Mouse (Mus musculus) stomach, postnatal 0 days (tissue): ENCODE results near the gene Cwc22. TPM values are rescaled to one million over a fixed set of nuclear protein-coding genes. Genes with fewer than 3 reads are reported as not detected.

Experiments
- ATAC-seq: fragments of 200-750 bp; cut with Nextera tagmentation; 2 replicates; pipeline ENCODE4 v1.8.0; 2017; ENCODE audit not compliant: low FRiP score, low TSS enrichment
- DNase-seq: peaks from one replicate; pipeline ENCODE4 v3.0.0-alpha.2; 2016; ENCODE audit warnings: low spot score
- H3K27ac ChIP-seq: fragments of 300-500 bp; sonication (generic); replicated peaks from 2 replicates; pipeline ENCODE4 v1.5.1; 2014; ENCODE audit warnings: mild to moderate bottlenecking, control low read depth
- H3K27me3 ChIP-seq: fragments of 300-500 bp; sonication (generic); 2 replicates; pipeline ENCODE4 v1.6.1; 2014; ENCODE audit warnings: low read length; ENCODE audit not compliant: control insufficient read depth, insufficient read depth
- H3K36me3 ChIP-seq: fragments of 300-500 bp; sonication (generic); 2 replicates; pipeline ENCODE4 v1.6.1; 2014; ENCODE audit warnings: low read length, mixed read lengths; ENCODE audit not compliant: control insufficient read depth, insufficient read depth
- H3K4me1 ChIP-seq: fragments of 300-500 bp; sonication (generic); replicated peaks from 2 replicates; pipeline ENCODE4 v1.6.1; 2014; ENCODE audit warnings: antibody characterized with exemption; ENCODE audit not compliant: control insufficient read depth, insufficient read depth
- H3K4me2 ChIP-seq: fragments of 300-500 bp; sonication (generic); replicated peaks from 2 replicates; pipeline ENCODE4 v1.6.1; 2014; ENCODE audit warnings: low read depth, mild to moderate bottlenecking, control low read depth, moderate library complexity
- H3K4me3 ChIP-seq: fragments of 300-500 bp; sonication (generic); 2 replicates; pipeline ENCODE4 v1.5.1; 2014; ENCODE audit warnings: low read depth, low read length, control low read depth
- H3K9ac ChIP-seq: fragments of 300-500 bp; sonication (generic); 2 replicates; pipeline ENCODE4 v1.6.1; 2014; ENCODE audit warnings: mild to moderate bottlenecking, low read length, control low read depth, mixed read lengths
- H3K9me3 ChIP-seq: fragments of 300-500 bp; sonication (generic); 2 replicates; pipeline ENCODE4 v1.6.1; 2016; ENCODE audit warnings: low read length; ENCODE audit not compliant: control insufficient read depth
- CTCF ChIP-seq: IDR thresholded peaks from 2 replicates; pipeline ENCODE4 v1.5.1; 2016; ENCODE audit warnings: antibody characterized with exemption, low read depth, mild to moderate bottlenecking, moderate library complexity
- EP300 ChIP-seq: optimal IDR thresholded peaks from 2 replicates; pipeline ENCODE3; 2016; ENCODE audit warnings: antibody characterized with exemption
- WGBS: fragments of 180-500 bp; shearing (Covaris S2); extraction: QIAGEN DNeasy Blood & Tissue Kit; methylation state at CpG from one replicate; pipeline ENCODE4 v1.1.7; 2014; 5-methylcytosine and 5-hydroxymethylcytosine counted together
- polyA plus RNA-seq: library from polyadenylated mRNA; unstranded; fragments of >200 nt; fragmentation: Nextera tagmentation; extraction: Ambion mirVana; gene quantifications from 2 replicates; pipeline ENCODE4 v1.2.1, GENCODE M21; 2015

Gene Cwc22
- polyA plus RNA-seq, 1 experiment from 2014 or later: 13.7 TPM

- no peak for ATAC-seq
- H3K9ac ChIP-seq: no peak overlapping the region
- peaks cover 7% of the 10 kb centered on the region for H3K36me3 ChIP-seq
Measured at GRCm38 (mm10) chr2:77915187-77915586, 31.0 kb downstream of the Cwc22 start.

GRCm38 (mm10) chr2:77913628-77914027 is 32.5 kb downstream of the Cwc22 start:
- H3K4me3 ChIP-seq: no peak overlapping the region
- WGBS: 73% methylated on average over 2 of the region's 2 CpGs
- TF ChIP-seq CTCF (no peak), EP300 (no peak)

More at GRCm38 (mm10) chr2:77915187-77915586, 31.0 kb downstream of the Cwc22 start:
- no peak overlapping the region for H3K4me3 ChIP-seq
- DNase-seq: no peak
- H3K9me3 ChIP-seq: no peaks in the 10 kb centered on the region
- no peak overlapping the region for H3K4me2 ChIP-seq
- TF ChIP-seq CTCF: no peak
- TF ChIP-seq EP300: no peak
- no peaks in the 10 kb centered on the region for H3K27me3 ChIP-seq
- 93% methylated on average over 8 of the region's 8 CpGs for WGBS
- no peak overlapping the region for H3K27ac ChIP-seq
- H3K4me1 ChIP-seq: no peaks in the 10 kb centered on the region

GRCm38 (mm10) chr2:77912197-77912596 is 34.0 kb downstream of the Cwc22 start:
- Histone ChIP-seq H3K9ac (no peak overlapping the region), H3K4me3 (no peak overlapping the region), H3K27ac (no peak overlapping the region), H3K4me2 (no peak overlapping the region), H3K36me3 (peaks cover 5% of the 10 kb centered on the region), H3K4me1 (no peaks in the 10 kb centered on the region), H3K27me3 (no peaks in the 10 kb centered on the region), H3K9me3 (no peaks in the 10 kb centered on the region)
- DNase-seq: no peak
- TF ChIP-seq EP300: no peak
- TF ChIP-seq CTCF: no peak
- WGBS: 90% methylated on average over 4 of the region's 4 CpGs
- no peak for ATAC-seq

More at GRCm38 (mm10) chr2:77913628-77914027, 32.5 kb downstream of the Cwc22 start:
- H3K4me1 ChIP-seq: no peaks in the 10 kb centered on the region
- H3K4me2 ChIP-seq: no peak overlapping the region
- peaks cover 5% of the 10 kb centered on the region for H3K36me3 ChIP-seq
- no peak for DNase-seq
- no peak for ATAC-seq
- no peak overlapping the region for H3K9ac ChIP-seq
- no peaks in the 10 kb centered on the region for H3K9me3 ChIP-seq
- H3K27ac ChIP-seq: no peak overlapping the region
- no peaks in the 10 kb centered on the region for H3K27me3 ChIP-seq

GRCm38 (mm10) chr2:77911452-77911851 is 34.7 kb downstream of the Cwc22 start:
- Histone ChIP-seq H3K27me3 (no peaks in the 10 kb centered on the region), H3K4me3 (no peak overlapping the region), H3K36me3 (peaks cover 8% of the 10 kb centered on the region), H3K4me1 (no peaks in the 10 kb centered on the region), H3K4me2 (no peak overlapping the region), H3K27ac (no peak overlapping the region), H3K9me3 (no peaks in the 10 kb centered on the region), H3K9ac (no peak overlapping the region)
- ATAC-seq (no peak), DNase-seq (no peak)
- no peak for TF ChIP-seq CTCF
- WGBS: 66% methylated on average over 2 of the region's 2 CpGs

GRCm38 (mm10) chr2:77910216-77910615 is 36.0 kb downstream of the Cwc22 start:
- H3K9ac ChIP-seq: no peak overlapping the region
- no peak overlapping the region for H3K4me3 ChIP-seq
- WGBS: 80% methylated on average over 3 of the region's 3 CpGs
- H3K27ac ChIP-seq: no peak overlapping the region
- DNase-seq: no peak
- no peaks in the 10 kb centered on the region for H3K27me3 ChIP-seq
- TF ChIP-seq CTCF (no peak), EP300 (no peak)
- no peak overlapping the region for H3K4me2 ChIP-seq
- H3K4me1 ChIP-seq: no peaks in the 10 kb centered on the region
- H3K9me3 ChIP-seq: no peaks in the 10 kb centered on the region
- ATAC-seq: no peak
- peaks cover 9% of the 10 kb centered on the region for H3K36me3 ChIP-seq

GRCm38 (mm10) chr2:77907164-77907563 is 39.0 kb downstream of the Cwc22 start:
- DNase-seq: no peak
- H3K9me3 ChIP-seq: no peaks in the 10 kb centered on the region
- WGBS: 93% methylated on average over 3 of the region's 3 CpGs
- no peaks in the 10 kb centered on the region for H3K27me3 ChIP-seq
- peaks cover 19% of the 10 kb centered on the region for H3K36me3 ChIP-seq
- H3K27ac ChIP-seq: no peak overlapping the region
- H3K4me2 ChIP-seq: no peak overlapping the region
- H3K4me1 ChIP-seq: no peaks in the 10 kb centered on the region
- H3K4me3 ChIP-seq: no peak overlapping the region
- ATAC-seq: no peak
- TF ChIP-seq CTCF (no peak), EP300 (no peak)
- no peak overlapping the region for H3K9ac ChIP-seq
